Mouse (Mus musculus): ENCODE results near the gene Shisa9.

GRCm38 (mm10) chr16:12095365-12095764 lies 111.5 kb downstream of the Shisa9 start:
- TF ChIP-seq POLR2A (IDR thresholded peaks at IDR 0.05; ENCODE audit: low read depth, low read length): no peak
- TF ChIP-seq CTCF (IDR thresholded peaks at IDR 0.05; ENCODE audit: extremely low read depth, insufficient read depth, insufficient read length, insufficient replicate concordance): no peak

Measured in spleen, adult 2 months (tissue).